Mouse (Mus musculus): ENCODE data around the gene Dbh.

DNA sequence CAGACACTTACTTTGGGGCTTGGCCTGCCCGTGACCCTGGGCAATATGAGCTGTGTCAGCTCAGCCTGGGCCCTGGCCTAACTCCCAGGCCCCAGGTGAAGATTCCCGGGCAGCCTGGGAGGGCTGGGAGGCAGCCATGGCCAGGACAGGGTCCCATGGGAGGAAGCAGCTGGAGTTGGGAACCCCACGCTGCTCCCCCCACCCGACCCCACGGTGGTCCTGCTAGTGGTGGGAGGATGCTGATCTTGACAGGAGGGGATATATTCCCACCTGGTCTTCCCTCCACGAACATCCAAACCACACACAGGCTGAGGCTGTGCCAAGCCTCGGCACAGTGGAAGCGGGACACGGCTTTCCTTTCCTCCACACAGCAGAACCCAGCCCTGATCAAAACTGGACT is 44.3 kb downstream of the Dbh start:
- TF ChIP-seq CTCF (IDR thresholded peaks at IDR 0.05; ENCODE audit: low read depth) (no peak), EP300 (IDR thresholded peaks at IDR 0.05; ENCODE audit: low read depth) (no peak)

All from heart, postnatal 0 days (tissue).